Mouse (Mus musculus) kidney, embryonic 15.5 days (tissue): ENCODE results near the gene Car12. TPM values are rescaled to one million over a fixed set of nuclear protein-coding genes. Genes with fewer than 3 reads are reported as not detected.
"Not testable (repeated sequence)": the region's sequence is repeated elsewhere in the genome, so short reads cannot be mapped to it uniquely, and the experiment has no call there.

Experiments used
- ATAC-seq: fragments of 200-750 bp; cut with Nextera tagmentation; replicated peaks from 2 replicates; pipeline ENCODE4 v1.8.0; 2017; ENCODE audit warnings: moderate TSS enrichment; ENCODE audit not compliant: low FRiP score
- H3K27ac ChIP-seq: fragments of 300-500 bp; sonication (generic); 2 replicates; pipeline ENCODE4 v1.5.1; 2015; ENCODE audit warnings: mild to moderate bottlenecking, inconsistent platforms
- H3K27me3 ChIP-seq: fragments of 300-500 bp; sonication (generic); 2 replicates; pipeline ENCODE4 v1.6.1; 2015; ENCODE audit warnings: inconsistent platforms
- H3K36me3 ChIP-seq: fragments of 300-500 bp; sonication (generic); 2 replicates; pipeline ENCODE4 v1.6.1; 2015; ENCODE audit warnings: inconsistent platforms
- H3K4me1 ChIP-seq: fragments of 300-500 bp; sonication (generic); 2 replicates; pipeline ENCODE4 v1.6.1; 2015; ENCODE audit warnings: inconsistent platforms
- H3K4me2 ChIP-seq: fragments of 300-500 bp; sonication (generic); 2 replicates; pipeline ENCODE4 v1.6.1; 2015; ENCODE audit warnings: moderate library complexity, mild to moderate bottlenecking, inconsistent platforms
- H3K4me3 ChIP-seq: fragments of 300-500 bp; sonication (generic); replicated peaks from 2 replicates; pipeline ENCODE4 v1.5.1; 2015; ENCODE audit warnings: mild to moderate bottlenecking, inconsistent platforms
- H3K9ac ChIP-seq: fragments of 300-500 bp; sonication (generic); 2 replicates; pipeline ENCODE4 v1.6.1; 2015; ENCODE audit warnings: mild to moderate bottlenecking, inconsistent platforms
- H3K9me3 ChIP-seq: fragments of 300-500 bp; sonication (generic); replicated peaks from 2 replicates; pipeline ENCODE4 v1.6.1; 2016; ENCODE audit warnings: inconsistent platforms
- WGBS: fragments of 180-500 bp; shearing (Covaris S2); methylation state at CpG from one replicate; pipeline ENCODE4 v1.1.7; 2015; ENCODE audit warnings: mixed read lengths; 5-methylcytosine and 5-hydroxymethylcytosine counted together
- polyA plus RNA-seq: library from polyadenylated mRNA; unstranded; fragments of >200 nt; fragmentation: Nextera tagmentation; extraction: Ambion mirVana; gene quantifications from 2 replicates; pipeline ENCODE4 v1.2.1, GENCODE M21; 2015

The Car12 gene
- polyA plus RNA-seq, 1 experiment from 2014 or later, result 14.5 TPM

GRCm38 (mm10) chr9:66794629-66795463, 81.4 kb downstream of the Car12 start:
- Histone ChIP-seq H3K9me3 (no peaks in the 10 kb centered on the region), H3K4me2 (peak overlapping the region; percentile 79), H3K27ac (peak overlapping the region; percentile 97), H3K9ac (peak overlapping the region; percentile 61), H3K36me3 (peaks cover 5% of the 10 kb centered on the region), H3K4me3 (peak overlapping the region; percentile 69), H3K4me1 (peaks cover 11% of the 10 kb centered on the region; the same call in 1 of the 2 replicates), H3K27me3 (no peaks in the 10 kb centered on the region)
- 1% methylated on average over 43 of the region's 43 CpGs for WGBS
- ATAC-seq, result peak; percentile 33

- Histone ChIP-seq H3K4me2 (peak within 1 kb of the TSS; percentile 79), H3K36me3 (no peaks in the 10 kb centered on the region), H3K27ac (peak within 1 kb of the TSS; percentile 97), H3K4me3 (peak within 1 kb of the TSS; percentile 69), H3K27me3 (no peaks in the 10 kb centered on the region), H3K9me3 (no peaks in the 10 kb centered on the region), H3K4me1 (peaks cover 11% of the 10 kb centered on the region; the same call in 1 of the 2 replicates), H3K9ac (peak within 1 kb of the TSS; percentile 61)
- WGBS, result under 1% methylated on average over 42 of the region's 42 CpGs
- peak; percentile 99 for ATAC-seq
Observed at GRCm38 (mm10) chr9:66795464-66796324, 82.2 kb downstream of the Car12 start, which contains the start of gene Aph1b. Gene Aph1b, minus strand, starts transcription at chr9:66795490.

- peak within 1 kb of the TSS; percentile 79 for H3K4me2 ChIP-seq
- peak within 1 kb of the TSS; percentile 69 for H3K4me3 ChIP-seq
- H3K27me3 ChIP-seq, result no peaks in the 10 kb centered on the region
- H3K9me3 ChIP-seq, result no peaks in the 10 kb centered on the region
- peaks cover 11% of the 10 kb centered on the region for H3K4me1 ChIP-seq
- H3K9ac ChIP-seq, result peak within 1 kb of the TSS; percentile 61; the same call in 1 of the 2 replicates
- H3K36me3 ChIP-seq, result no peaks in the 10 kb centered on the region
- no peak for ATAC-seq
- 74% methylated on average over 5 of the region's 5 CpGs for WGBS
- H3K27ac ChIP-seq, result peak within 1 kb of the TSS; percentile 97
Observed at GRCm38 (mm10) chr9:66796739-66797138, 83.3 kb downstream of the Car12 start, which contains the start of gene Gm10647. Gene Gm10647, plus strand, starts transcription at chr9:66797039.

- H3K4me2 ChIP-seq, result 0 out of 2 replicates have a peak overlapping the region, but pooled peaks have one; percentile 6
- H3K27ac ChIP-seq, result no peak overlapping the region
- H3K9me3 ChIP-seq, result no peaks in the 10 kb centered on the region
- no peaks in the 10 kb centered on the region for H3K36me3 ChIP-seq
- ATAC-seq, result no peak
- peaks cover 7% of the 10 kb centered on the region for H3K4me1 ChIP-seq
- 43% methylated on average over 12 of the region's 12 CpGs for WGBS
- H3K4me3 ChIP-seq, result no peak overlapping the region
- H3K27me3 ChIP-seq, result peaks cover 29% of the 10 kb centered on the region
- no peak overlapping the region for H3K9ac ChIP-seq
Observed at GRCm38 (mm10) chr9:66801947-66802346, 88.5 kb downstream of the Car12 start.

GRCm38 (mm10) chr9:66805951-66806350, 92.5 kb downstream of the Car12 start:
- peak overlapping the region; percentile 63 for H3K4me2 ChIP-seq
- 2% methylated on average over 30 of the region's 37 CpGs for WGBS
- 0 out of 2 replicates have a peak overlapping the region, but pooled peaks have one; percentile 21 for H3K9ac ChIP-seq
- not testable (repeated sequence) for H3K27ac ChIP-seq, H3K4me1 ChIP-seq, H3K36me3 ChIP-seq, H3K9me3 ChIP-seq, ATAC-seq
- H3K27me3 ChIP-seq, result peaks cover 38% of the 10 kb centered on the region
- H3K4me3 ChIP-seq, result peak overlapping the region; percentile 38

- Histone ChIP-seq H3K4me3 (no peak overlapping the region), H3K27me3 (no peaks in the 10 kb centered on the region), H3K9me3 (no peaks in the 10 kb centered on the region), H3K4me2 (no peak overlapping the region), H3K9ac (no peak overlapping the region), H3K36me3 (no peaks in the 10 kb centered on the region), H3K27ac (no peak overlapping the region), H3K4me1 (no peaks in the 10 kb centered on the region)
- no peak for ATAC-seq
- WGBS, result 31% methylated on average over 2 of the region's 2 CpGs
Observed at GRCm38 (mm10) chr9:66813392-66813791, 99.9 kb downstream of the Car12 start.

Other genes starting within 250 kb of the Car12 start
- 2.3 and 7.6 TPM in 2 replicates for gene Fbxl22, start 199.1 kb upstream of the Car12 start, polyA plus RNA-seq
- 66.2 and 68.0 TPM in 2 replicates for gene Usp3, start 120.5 kb upstream of the Car12 start, polyA plus RNA-seq
- 9.2 and 11.9 TPM in 2 replicates for gene Aph1b, start 81.8 kb downstream of the Car12 start, polyA plus RNA-seq
- 0.69 and 0.96 TPM in 2 replicates for gene Gm10647, start 83.4 kb downstream of the Car12 start, polyA plus RNA-seq
- 5.4 and 7.2 TPM in 2 replicates for gene Aph1c, start 121.0 kb downstream of the Car12 start, polyA plus RNA-seq
- gene Rab8b, start 206.0 kb downstream of the Car12 start, polyA plus RNA-seq, result 24.4 and 26.4 TPM in 2 replicates
- 708 and 821 TPM in 2 replicates for gene Rps27l, start 232.4 kb downstream of the Car12 start, polyA plus RNA-seq